Mouse (Mus musculus): Measurements from ENCODE around the gene Elane. TPM values are rescaled to one million over a fixed set of nuclear protein-coding genes. Genes with fewer than 3 reads are reported as not detected.

Elane gene
- polyA plus RNA-seq, 1 experiment from 2014 or later = not detected

DNA sequence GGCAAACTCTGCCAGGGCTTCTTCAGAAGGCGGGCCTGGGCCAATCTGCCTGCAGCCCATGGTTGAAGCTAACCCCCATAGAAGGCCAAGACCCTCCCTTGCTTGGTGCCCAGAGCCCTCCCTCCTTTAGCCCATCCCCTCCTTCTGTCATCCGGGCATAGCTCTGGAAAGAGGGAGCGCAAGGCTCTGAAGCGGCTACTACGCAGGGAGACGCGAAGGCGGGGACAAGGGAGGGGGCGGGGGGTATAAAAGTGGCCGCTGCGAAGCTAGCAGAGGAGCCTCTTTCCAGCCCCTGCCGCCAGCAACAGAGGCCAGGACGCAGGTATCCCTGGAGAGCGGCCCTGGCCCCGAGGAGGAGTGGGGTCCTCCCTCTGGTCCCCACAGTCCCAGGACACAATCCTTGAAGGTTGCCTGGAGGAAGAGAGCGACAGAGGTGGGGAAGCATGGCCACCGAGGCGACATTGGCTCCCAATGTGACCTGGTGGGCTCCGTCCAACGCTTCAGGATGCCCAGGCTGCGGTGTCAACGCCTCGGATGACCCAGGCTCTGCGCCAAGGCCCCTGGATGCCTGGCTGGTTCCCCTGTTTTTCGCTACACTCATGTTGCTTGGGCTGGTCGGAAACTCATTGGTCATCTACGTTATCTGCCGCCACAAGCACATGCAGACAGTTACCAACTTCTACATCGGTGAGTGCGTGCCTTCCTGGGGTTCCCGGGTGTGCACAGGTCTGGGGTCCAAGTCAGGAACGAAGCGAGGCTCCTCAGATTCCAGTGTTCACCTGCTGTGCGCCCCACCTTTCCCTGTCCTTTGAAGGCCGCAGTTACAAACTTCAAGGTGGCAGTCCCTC, 32.4 kb downstream of the Elane start:
- TF ChIP-seq CTCF (IDR thresholded peaks at IDR 0.05; ENCODE audit: low read depth) = no peak
- Histone ChIP-seq H3K36me3 (ENCODE audit: control insufficient read depth, insufficient read depth) (no peaks in the 10 kb centered on the region; the same call in 1 of the 2 replicates), H3K4me1 (replicated peaks; ENCODE audit: control insufficient read depth, insufficient read depth, low read length) (0 out of 2 replicates have a peak, but pooled peaks cover 9% of the 10 kb centered on the region), H3K27me3 (replicated peaks; ENCODE audit: control insufficient read depth, insufficient read depth, low read length) (peaks cover 38% of the 10 kb centered on the region), H3K9me3 (ENCODE audit: control insufficient read depth) (no peaks in the 10 kb centered on the region), H3K4me2 (replicated peaks; ENCODE audit: low read depth) (peak overlapping the region; percentile 37), H3K27ac (ENCODE audit: low read depth, low read length) (no peak overlapping the region), H3K4me3 (ENCODE audit: low read depth, low read length) (no peak overlapping the region), H3K9ac (ENCODE audit: low read depth, low read length) (no peak overlapping the region)
- WGBS = 34% methylated on average over 35 of the region's 35 CpGs
- no peak for ATAC-seq

DNA sequence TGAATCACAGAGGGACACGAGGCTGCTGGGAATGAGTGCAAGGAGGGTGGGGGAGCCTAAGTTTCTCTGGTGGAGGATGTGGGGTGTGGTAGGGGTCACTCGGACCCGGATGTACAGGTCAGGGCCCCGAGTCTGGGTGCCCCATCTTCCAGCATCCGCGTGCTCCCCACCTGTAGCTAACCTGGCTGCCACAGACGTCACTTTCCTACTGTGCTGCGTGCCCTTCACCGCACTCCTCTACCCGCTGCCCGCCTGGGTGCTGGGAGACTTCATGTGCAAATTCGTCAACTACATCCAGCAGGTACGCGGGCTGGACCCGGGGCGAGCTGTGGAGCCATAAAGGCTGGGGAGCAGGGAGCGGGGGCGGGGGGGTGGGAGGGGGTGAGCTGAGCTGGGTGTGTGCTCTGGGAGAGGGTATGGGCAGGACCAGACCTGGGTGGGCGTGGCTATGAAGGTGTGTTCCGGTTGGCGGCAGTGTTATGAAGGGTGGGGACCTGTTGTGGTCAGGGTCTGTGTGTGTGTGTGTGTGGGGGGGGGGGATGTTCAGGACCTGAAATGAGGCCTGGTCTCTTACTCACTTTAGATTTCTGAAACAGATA, 33.3 kb downstream of the Elane start:
- WGBS = 8% methylated on average over 21 of the region's 21 CpGs
- Histone ChIP-seq H3K36me3 (ENCODE audit: control insufficient read depth, insufficient read depth) (no peaks in the 10 kb centered on the region; the same call in 1 of the 2 replicates), H3K4me2 (replicated peaks; ENCODE audit: low read depth) (peak overlapping the region; percentile 54), H3K4me1 (replicated peaks; ENCODE audit: control insufficient read depth, insufficient read depth, low read length) (0 out of 2 replicates have a peak, but pooled peaks cover 9% of the 10 kb centered on the region), H3K27ac (ENCODE audit: low read depth, low read length) (no peak overlapping the region), H3K9me3 (ENCODE audit: control insufficient read depth) (no peaks in the 10 kb centered on the region), H3K27me3 (replicated peaks; ENCODE audit: control insufficient read depth, insufficient read depth, low read length) (peaks cover 38% of the 10 kb centered on the region), H3K9ac (ENCODE audit: low read depth, low read length) (no peak overlapping the region), H3K4me3 (ENCODE audit: low read depth, low read length) (peak overlapping the region; percentile 7; the same call in 1 of the 2 replicates)
- TF ChIP-seq CTCF (IDR thresholded peaks at IDR 0.05; ENCODE audit: low read depth) = no peak
- ATAC-seq = no peak

DNA sequence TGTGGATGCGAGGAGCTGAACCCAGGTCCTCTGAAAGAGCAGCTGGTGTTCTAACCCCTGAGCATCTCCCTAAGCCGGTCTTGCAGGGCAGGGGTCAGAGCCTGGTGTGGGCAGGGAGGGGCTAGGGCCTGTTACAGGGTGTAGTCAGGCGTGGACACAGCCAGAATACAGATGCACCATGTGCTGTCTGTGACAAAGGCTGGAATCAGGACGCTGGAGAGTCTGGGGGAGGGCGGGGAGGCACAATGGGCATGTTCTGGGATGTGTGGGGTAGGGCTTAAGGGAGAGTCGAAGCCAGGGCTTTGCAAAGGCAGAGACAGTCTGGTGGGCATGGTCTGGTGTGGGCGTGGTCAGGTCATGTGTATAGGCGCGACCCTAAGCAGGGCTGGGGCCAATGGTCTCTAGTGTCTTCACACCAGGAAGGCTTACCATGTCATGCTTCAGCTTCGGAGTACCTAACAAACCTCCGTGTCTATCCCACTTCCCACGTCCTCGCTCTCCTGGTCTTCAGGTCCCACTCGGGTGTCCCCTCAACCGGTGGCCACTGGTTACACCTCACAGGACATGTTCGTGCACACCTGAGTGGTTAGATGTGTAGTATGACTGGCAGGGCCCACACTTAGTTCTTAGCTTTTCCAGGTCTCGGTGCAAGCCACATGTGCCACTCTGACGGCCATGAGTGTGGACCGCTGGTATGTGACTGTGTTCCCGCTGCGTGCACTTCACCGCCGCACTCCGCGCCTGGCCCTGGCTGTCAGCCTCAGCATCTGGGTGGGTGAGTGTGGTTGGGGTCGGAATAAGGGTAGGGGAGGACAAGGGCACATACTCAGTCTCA, 34.2 kb downstream of the Elane start:
- no peak for TF ChIP-seq CTCF (IDR thresholded peaks at IDR 0.05; ENCODE audit: low read depth)
- H3K9me3 ChIP-seq (ENCODE audit: control insufficient read depth) = no peaks in the 10 kb centered on the region
- peaks cover 38% of the 10 kb centered on the region for H3K27me3 ChIP-seq (replicated peaks; ENCODE audit: control insufficient read depth, insufficient read depth, low read length)
- no peaks in the 10 kb centered on the region; the same call in 1 of the 2 replicates for H3K36me3 ChIP-seq (ENCODE audit: control insufficient read depth, insufficient read depth)
- 0 out of 2 replicates have a peak, but pooled peaks cover 9% of the 10 kb centered on the region for H3K4me1 ChIP-seq (replicated peaks; ENCODE audit: control insufficient read depth, insufficient read depth, low read length)
- no peak overlapping the region for H3K27ac ChIP-seq (ENCODE audit: low read depth, low read length)
- 27% methylated on average over 26 of the region's 26 CpGs for WGBS
- no peak for ATAC-seq
- peak overlapping the region; percentile 59 for H3K4me2 ChIP-seq (replicated peaks; ENCODE audit: low read depth)
- 0 out of 2 replicates have a peak overlapping the region, but pooled peaks have one; percentile 13 for H3K4me3 ChIP-seq (ENCODE audit: low read depth, low read length)
- no peak overlapping the region for H3K9ac ChIP-seq (ENCODE audit: low read depth, low read length)

DNA sequence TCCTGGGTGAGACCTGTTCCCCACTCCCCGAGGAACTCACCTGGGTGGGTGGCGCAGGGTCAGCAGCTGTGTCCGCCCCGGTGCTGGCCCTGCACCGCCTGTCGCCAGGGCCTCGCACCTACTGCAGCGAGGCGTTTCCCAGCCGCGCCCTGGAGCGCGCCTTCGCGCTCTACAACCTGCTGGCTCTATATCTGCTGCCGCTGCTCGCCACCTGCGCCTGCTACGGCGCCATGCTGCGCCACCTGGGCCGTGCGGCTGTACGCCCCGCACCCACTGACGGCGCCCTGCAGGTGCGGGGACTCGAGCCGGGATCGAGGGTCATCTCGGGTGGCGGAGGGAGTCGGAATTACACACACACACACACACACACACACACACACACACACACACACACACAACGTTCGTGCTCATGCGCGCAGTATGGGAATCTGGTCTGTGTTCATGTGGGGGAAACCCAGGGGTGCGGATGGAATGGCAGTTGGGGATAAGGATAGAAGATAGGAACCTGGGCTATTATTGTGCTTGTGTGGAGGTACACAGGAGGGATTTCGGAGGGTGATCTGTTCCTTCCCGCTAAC, 35.0 kb downstream of the Elane start, which contains the start of gene R3hdm4:
Gene R3hdm4 (minus strand): TSS at position 251 of the 578 bp plus-strand sequence.
- Histone ChIP-seq H3K9me3 (ENCODE audit: control insufficient read depth) (no peaks in the 10 kb centered on the region), H3K27me3 (replicated peaks; ENCODE audit: control insufficient read depth, insufficient read depth, low read length) (peaks cover 38% of the 10 kb centered on the region), H3K4me2 (replicated peaks; ENCODE audit: low read depth) (peak within 1 kb of the TSS; percentile 59), H3K27ac (ENCODE audit: low read depth, low read length) (no peak within 1 kb of the TSS), H3K9ac (ENCODE audit: low read depth, low read length) (no peak within 1 kb of the TSS), H3K4me1 (replicated peaks; ENCODE audit: control insufficient read depth, insufficient read depth, low read length) (0 out of 2 replicates have a peak, but pooled peaks cover 6% of the 10 kb centered on the region), H3K36me3 (ENCODE audit: control insufficient read depth, insufficient read depth) (no peaks in the 10 kb centered on the region; the same call in 1 of the 2 replicates), H3K4me3 (ENCODE audit: low read depth, low read length) (peak within 1 kb of the TSS; percentile 13)
- peak; percentile 2; the same call in 1 of the 2 replicates for TF ChIP-seq CTCF (IDR thresholded peaks at IDR 0.05; ENCODE audit: low read depth)
- WGBS = 3% methylated on average over 38 of the region's 41 CpGs
- 0 out of 2 replicates have a peak, but pooled peaks have one; percentile 20 for ATAC-seq

DNA sequence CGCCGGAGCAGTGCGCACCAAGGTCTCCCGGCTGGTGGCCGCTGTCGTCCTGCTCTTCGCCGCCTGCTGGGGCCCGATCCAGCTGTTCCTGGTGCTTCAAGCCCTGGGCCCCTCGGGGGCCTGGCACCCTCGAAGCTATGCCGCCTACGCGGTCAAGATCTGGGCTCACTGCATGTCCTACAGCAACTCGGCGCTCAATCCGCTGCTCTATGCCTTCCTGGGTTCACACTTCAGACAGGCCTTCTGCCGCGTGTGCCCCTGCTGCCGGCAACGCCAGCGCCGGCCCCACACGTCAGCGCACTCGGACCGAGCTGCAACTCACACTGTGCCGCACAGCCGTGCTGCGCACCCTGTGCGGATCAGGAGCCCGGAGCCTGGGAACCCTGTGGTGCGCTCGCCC, 35.5 kb downstream of the Elane start:
- WGBS = 7% methylated on average over 33 of the region's 34 CpGs
- no peak for TF ChIP-seq CTCF (IDR thresholded peaks at IDR 0.05; ENCODE audit: low read depth)
- Histone ChIP-seq H3K4me1 (replicated peaks; ENCODE audit: control insufficient read depth, insufficient read depth, low read length) (0 out of 2 replicates have a peak, but pooled peaks cover 3% of the 10 kb centered on the region), H3K9me3 (ENCODE audit: control insufficient read depth) (no peaks in the 10 kb centered on the region), H3K36me3 (ENCODE audit: control insufficient read depth, insufficient read depth) (no peaks in the 10 kb centered on the region; the same call in 1 of the 2 replicates), H3K27me3 (replicated peaks; ENCODE audit: control insufficient read depth, insufficient read depth, low read length) (peaks cover 38% of the 10 kb centered on the region), H3K4me2 (replicated peaks; ENCODE audit: low read depth) (peak overlapping the region; percentile 59), H3K27ac (ENCODE audit: low read depth, low read length) (no peak overlapping the region), H3K9ac (ENCODE audit: low read depth, low read length) (no peak overlapping the region), H3K4me3 (ENCODE audit: low read depth, low read length) (peak overlapping the region; percentile 13)
- ATAC-seq = no peak

Measured in intestine, postnatal 0 days (tissue).